Mouse (Mus musculus) fat pad, adult 2 months (tissue): ENCODE measurements around the gene Pkib.

ENCODE experiments used
- DNase-seq: peaks from one replicate; pipeline ENCODE4 v3.0.0-alpha.2; 2011; ENCODE audit warnings: low read depth, low spot score; ENCODE audit errors: extremely low read depth

Pkib gene

GRCm38 (mm10) chr10:57631896-57632867 is at the start of gene Pkib:
Gene Pkib (plus strand): TSS chr10:57631981.
- no peak for DNase-seq

GRCm38 (mm10) chr10:57583927-57584326 is 47.9 kb upstream of the Pkib start:
- DNase-seq, result no peak

- no peak for DNase-seq
Measured at GRCm38 (mm10) chr10:57594266-57594665, 37.5 kb upstream of the Pkib start.

- DNase-seq, result no peak
Measured at GRCm38 (mm10) chr10:57597172-57597571, 34.6 kb upstream of the Pkib start.

- no peak for DNase-seq
Measured at GRCm38 (mm10) chr10:57602951-57603350, 28.8 kb upstream of the Pkib start.

GRCm38 (mm10) chr10:57623311-57623710 is 8.5 kb upstream of the Pkib start:
- DNase-seq, result no peak

GRCm38 (mm10) chr10:57627773-57628172 is 4.0 kb upstream of the Pkib start:
- DNase-seq, result no peak

GRCm38 (mm10) chr10:57630557-57630956 is 1.2 kb upstream of the Pkib start:
- no peak for DNase-seq

- DNase-seq, result no peak
Measured at GRCm38 (mm10) chr10:57632868-57633240, 1.1 kb downstream of the Pkib start.

GRCm38 (mm10) chr10:57636970-57637369 is 5.2 kb downstream of the Pkib start:
- DNase-seq, result no peak

GRCm38 (mm10) chr10:57638250-57638649 is 6.5 kb downstream of the Pkib start:
- no peak for DNase-seq

GRCm38 (mm10) chr10:57639540-57639939 is 7.8 kb downstream of the Pkib start:
- no peak for DNase-seq

GRCm38 (mm10) chr10:57653297-57653696 is 21.5 kb downstream of the Pkib start:
- DNase-seq, result no peak

GRCm38 (mm10) chr10:57660505-57660904 is 28.7 kb downstream of the Pkib start:
- no peak for DNase-seq

GRCm38 (mm10) chr10:57663758-57664157 is 32.0 kb downstream of the Pkib start:
- no peak for DNase-seq

GRCm38 (mm10) chr10:57664253-57664652 is 32.5 kb downstream of the Pkib start:
- no peak for DNase-seq

GRCm38 (mm10) chr10:57675740-57676139 is 44.0 kb downstream of the Pkib start:
- no peak for DNase-seq

GRCm38 (mm10) chr10:57687999-57688398 is 56.2 kb downstream of the Pkib start:
- DNase-seq, result no peak

- DNase-seq, result no peak
Measured at GRCm38 (mm10) chr10:57690161-57690560, 58.4 kb downstream of the Pkib start.

GRCm38 (mm10) chr10:57702246-57702645 is 70.5 kb downstream of the Pkib start:
- no peak for DNase-seq

GRCm38 (mm10) chr10:57721035-57721434 is 89.3 kb downstream of the Pkib start:
- no peak for DNase-seq

- DNase-seq, result no peak
Measured at GRCm38 (mm10) chr10:57722363-57722762, 90.6 kb downstream of the Pkib start.

- no peak for DNase-seq
Measured at GRCm38 (mm10) chr10:57727666-57728065, 95.9 kb downstream of the Pkib start.
